Mouse (Mus musculus): Measurements from ENCODE around the gene Cabp7. TPM values are rescaled to one million over a fixed set of nuclear protein-coding genes. Genes with fewer than 3 reads are reported as not detected.

Gene Cabp7
- polyA plus RNA-seq, 1 experiment: 0.19 TPM

GRCm38 (mm10) chr11:4762511-4762910 lies 15.9 kb upstream of the Cabp7 start:
- no peak for DNase-seq
- no peaks in the 10 kb centered on the region for H3K4me1 ChIP-seq (replicated peaks; ENCODE audit: control insufficient read depth, insufficient read depth, low read length)
- H3K27me3 ChIP-seq (ENCODE audit: control insufficient read depth, insufficient read depth, low read length): no peaks in the 10 kb centered on the region
- WGBS: 30% methylated on average over 2 of the region's 2 CpGs
- no peak for TF ChIP-seq CTCF (IDR thresholded peaks at IDR 0.05; ENCODE audit: borderline replicate concordance, control insufficient read depth, extremely low read depth, insufficient read depth, low read length, poor library complexity)
- TF ChIP-seq POLR2A (IDR thresholded peaks at IDR 0.05; ENCODE audit: control insufficient read depth, extremely low read depth, insufficient read depth, low read length, poor library complexity): no peak
- H3K4me3 ChIP-seq (ENCODE audit: control insufficient read depth, insufficient read depth, low read length): no peak overlapping the region
- no peaks in the 10 kb centered on the region for H3K36me3 ChIP-seq (ENCODE audit: control insufficient read depth, insufficient read depth, low read length)
- H3K27ac ChIP-seq (ENCODE audit: control insufficient read depth, insufficient read depth, low read length): no peak overlapping the region

DNA sequence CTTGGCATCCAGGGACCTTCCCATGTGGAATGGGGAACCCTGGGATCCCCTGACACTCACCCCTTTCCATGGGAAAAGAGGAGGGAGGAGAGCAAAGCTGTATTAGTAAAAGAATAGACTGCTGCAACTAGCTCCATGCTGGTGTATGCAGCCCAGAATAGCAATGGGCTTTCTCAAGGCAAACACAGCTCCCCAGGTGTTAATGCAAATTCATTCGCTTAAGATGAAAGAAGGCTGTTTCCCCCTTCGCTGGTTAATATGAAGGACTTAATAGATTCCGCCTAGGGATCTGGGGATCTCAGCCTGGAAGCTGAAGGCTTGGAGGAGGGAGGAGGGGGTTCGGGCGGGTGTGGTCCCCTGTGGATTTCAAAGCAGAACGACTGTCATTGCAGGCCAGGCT lies 15.4 kb upstream of the Cabp7 start:
- Histone ChIP-seq H3K4me3 (ENCODE audit: control insufficient read depth, insufficient read depth, low read length) (no peak overlapping the region), H3K4me1 (replicated peaks; ENCODE audit: control insufficient read depth, insufficient read depth, low read length) (no peaks in the 10 kb centered on the region), H3K27ac (ENCODE audit: control insufficient read depth, insufficient read depth, low read length) (no peak overlapping the region), H3K36me3 (ENCODE audit: control insufficient read depth, insufficient read depth, low read length) (no peaks in the 10 kb centered on the region), H3K27me3 (ENCODE audit: control insufficient read depth, insufficient read depth, low read length) (no peaks in the 10 kb centered on the region)
- no peak for DNase-seq
- TF ChIP-seq CTCF (IDR thresholded peaks at IDR 0.05; ENCODE audit: borderline replicate concordance, control insufficient read depth, extremely low read depth, insufficient read depth, low read length, poor library complexity) (no peak), POLR2A (IDR thresholded peaks at IDR 0.05; ENCODE audit: control insufficient read depth, extremely low read depth, insufficient read depth, low read length, poor library complexity) (no peak)
- 70% methylated on average over 6 of the region's 6 CpGs for WGBS

GRCm38 (mm10) chr11:4760438-4760837 lies 13.9 kb upstream of the Cabp7 start:
- no peak for DNase-seq
- TF ChIP-seq POLR2A (IDR thresholded peaks at IDR 0.05; ENCODE audit: control insufficient read depth, extremely low read depth, insufficient read depth, low read length, poor library complexity): no peak
- no peak for TF ChIP-seq CTCF (IDR thresholded peaks at IDR 0.05; ENCODE audit: borderline replicate concordance, control insufficient read depth, extremely low read depth, insufficient read depth, low read length, poor library complexity)
- Histone ChIP-seq H3K4me1 (replicated peaks; ENCODE audit: control insufficient read depth, insufficient read depth, low read length) (no peaks in the 10 kb centered on the region), H3K4me3 (ENCODE audit: control insufficient read depth, insufficient read depth, low read length) (no peak overlapping the region), H3K36me3 (ENCODE audit: control insufficient read depth, insufficient read depth, low read length) (no peaks in the 10 kb centered on the region), H3K27ac (ENCODE audit: control insufficient read depth, insufficient read depth, low read length) (no peak overlapping the region), H3K27me3 (ENCODE audit: control insufficient read depth, insufficient read depth, low read length) (no peaks in the 10 kb centered on the region)
- WGBS: 70% methylated on average over 4 of the region's 4 CpGs

- no peak for TF ChIP-seq POLR2A (IDR thresholded peaks at IDR 0.05; ENCODE audit: control insufficient read depth, extremely low read depth, insufficient read depth, low read length, poor library complexity)
- no peak for TF ChIP-seq CTCF (IDR thresholded peaks at IDR 0.05; ENCODE audit: borderline replicate concordance, control insufficient read depth, extremely low read depth, insufficient read depth, low read length, poor library complexity)
- Histone ChIP-seq H3K27ac (ENCODE audit: control insufficient read depth, insufficient read depth, low read length) (no peak overlapping the region), H3K4me1 (replicated peaks; ENCODE audit: control insufficient read depth, insufficient read depth, low read length) (no peaks in the 10 kb centered on the region), H3K36me3 (ENCODE audit: control insufficient read depth, insufficient read depth, low read length) (no peaks in the 10 kb centered on the region), H3K4me3 (ENCODE audit: control insufficient read depth, insufficient read depth, low read length) (no peak overlapping the region), H3K27me3 (ENCODE audit: control insufficient read depth, insufficient read depth, low read length) (no peaks in the 10 kb centered on the region)
- WGBS: 83% methylated on average over 4 of the region's 4 CpGs
- no peak for DNase-seq
These were observed 11.2 kb upstream of the Cabp7 start for GRCm38 (mm10) chr11:4757789-4758158.

DNA sequence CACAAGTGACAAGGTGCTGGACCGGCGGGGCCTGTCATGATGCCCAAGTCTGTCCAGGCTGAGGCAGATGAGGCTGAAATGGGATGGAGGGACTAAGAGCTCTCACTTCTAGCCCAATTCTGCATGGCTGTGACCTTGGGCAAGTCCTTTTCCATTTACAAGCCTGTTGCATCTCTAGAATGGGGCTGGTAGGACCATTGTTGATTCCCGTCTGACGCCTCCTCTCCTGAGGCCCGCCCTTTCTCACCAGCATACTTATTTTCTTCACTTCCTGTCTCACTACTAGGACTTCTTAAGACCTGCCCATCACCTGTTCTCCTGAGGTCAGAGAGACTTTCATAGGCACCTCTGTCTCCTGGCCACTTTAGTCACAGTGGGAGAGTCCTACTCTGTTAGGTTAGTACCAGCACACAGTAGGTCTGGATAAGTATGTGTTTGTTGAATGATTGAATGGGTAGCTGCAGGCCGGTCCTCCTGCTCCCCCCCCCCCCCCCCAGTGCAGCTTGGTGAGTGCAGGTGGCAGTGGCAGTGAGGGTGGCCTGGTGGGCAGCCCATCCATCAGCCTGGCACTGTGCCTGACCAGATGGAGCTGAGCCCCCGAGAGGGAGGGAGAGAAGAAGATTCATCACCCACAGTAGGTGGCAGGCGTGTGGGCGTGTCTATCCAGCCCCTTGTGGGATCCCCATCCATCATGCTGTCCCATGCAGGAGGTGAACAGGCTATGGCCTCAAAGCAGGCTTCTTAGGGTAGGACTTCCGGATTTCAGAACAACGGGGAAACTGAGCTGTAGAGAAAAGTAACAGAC lies 10.6 kb upstream of the Cabp7 start:
- Histone ChIP-seq H3K4me1 (replicated peaks; ENCODE audit: control insufficient read depth, insufficient read depth, low read length) (no peaks in the 10 kb centered on the region), H3K27me3 (ENCODE audit: control insufficient read depth, insufficient read depth, low read length) (no peaks in the 10 kb centered on the region), H3K27ac (ENCODE audit: control insufficient read depth, insufficient read depth, low read length) (no peak overlapping the region), H3K4me3 (ENCODE audit: control insufficient read depth, insufficient read depth, low read length) (no peak overlapping the region), H3K36me3 (ENCODE audit: control insufficient read depth, insufficient read depth, low read length) (no peaks in the 10 kb centered on the region)
- WGBS: 77% methylated on average over 11 of the region's 11 CpGs
- DNase-seq: no peak
- TF ChIP-seq CTCF (IDR thresholded peaks at IDR 0.05; ENCODE audit: borderline replicate concordance, control insufficient read depth, extremely low read depth, insufficient read depth, low read length, poor library complexity): no peak
- TF ChIP-seq POLR2A (IDR thresholded peaks at IDR 0.05; ENCODE audit: control insufficient read depth, extremely low read depth, insufficient read depth, low read length, poor library complexity): no peak

DNA sequence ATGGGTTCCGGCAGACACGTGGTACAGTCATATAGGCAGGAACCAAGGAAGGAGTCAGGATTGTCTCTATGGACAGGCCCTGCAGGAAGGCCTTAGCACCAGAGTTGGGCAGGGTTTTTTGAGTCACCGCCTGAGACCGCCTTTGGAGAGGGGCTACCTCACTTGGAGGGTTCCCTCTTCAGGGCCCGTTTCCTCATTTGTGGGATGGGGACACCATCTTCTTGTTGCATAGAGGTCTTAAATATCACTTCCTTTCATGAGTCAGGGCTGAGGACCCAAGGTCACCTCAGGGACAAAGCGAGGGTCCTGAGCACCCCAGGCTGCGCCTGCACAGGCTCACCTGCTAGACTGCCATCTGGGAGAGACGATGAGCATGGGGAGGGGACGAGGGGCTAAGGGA lies 9.9 kb upstream of the Cabp7 start:
- no peaks in the 10 kb centered on the region for H3K4me1 ChIP-seq (replicated peaks; ENCODE audit: control insufficient read depth, insufficient read depth, low read length)
- H3K36me3 ChIP-seq (ENCODE audit: control insufficient read depth, insufficient read depth, low read length): no peaks in the 10 kb centered on the region
- no peak overlapping the region for H3K27ac ChIP-seq (ENCODE audit: control insufficient read depth, insufficient read depth, low read length)
- 83% methylated on average over 9 of the region's 9 CpGs for WGBS
- no peaks in the 10 kb centered on the region for H3K27me3 ChIP-seq (ENCODE audit: control insufficient read depth, insufficient read depth, low read length)
- TF ChIP-seq CTCF (IDR thresholded peaks at IDR 0.05; ENCODE audit: borderline replicate concordance, control insufficient read depth, extremely low read depth, insufficient read depth, low read length, poor library complexity): no peak
- no peak for TF ChIP-seq POLR2A (IDR thresholded peaks at IDR 0.05; ENCODE audit: control insufficient read depth, extremely low read depth, insufficient read depth, low read length, poor library complexity)
- no peak for DNase-seq
- H3K4me3 ChIP-seq (ENCODE audit: control insufficient read depth, insufficient read depth, low read length): no peak overlapping the region
